13 mouse cellular contexts compared by ENCODE assay signal in genomic region chr4:135282651-135283290, GRCm38 (mm10). TPM values are rescaled to one million over a fixed set of nuclear protein-coding genes. Genes with fewer than 3 reads are reported as not detected.
DNase-seq lines count a peak whose midpoint lies in the region; ATAC-seq and TF ChIP-seq lines count a peak whose summit lies in the region.
"Had no signal": no experiment of that assay in that cellular context is flagged by ENCODE, and none has a peak within 500 bp of the region (broad histone marks: within the 10 kb centered on the region; RNA-seq: fewer than 3 reads in every experiment).

No protein-coding gene starts in this region.

- H3K4me2 ChIP-seq in hindbrain, postnatal 0 days (ENCODE audit: low read depth, low read length) = no peak overlapping the region
- no peak overlapping the region for H3K4me2 ChIP-seq in hindbrain, embryonic 13.5 days
- H3K4me2 ChIP-seq in CH12.LX (ENCODE audit: insufficient read depth, low read depth, poor library complexity, severe bottlenecking) = no peak overlapping the region
- H3K4me2 ChIP-seq: limb, embryonic 13.5 days; midbrain, embryonic 13.5 days had no signal

- no peaks in the 10 kb centered on the region for H3K79me2 ChIP-seq in CH12.LX (replicated peaks; ENCODE audit: control insufficient read depth, extremely low read depth, insufficient read depth, poor library complexity, severe bottlenecking)

- dilution Hi-C loops in CH12.LX (cut with MboI; ENCODE audit: extremely low pct_ligation_motif_present, extremely low pct_unique_long_range_greater_than_20kb, low sequenced_read_pairs) = no loop called here

- in situ Hi-C loops in CH12.LX (cut with MboI; ENCODE audit: low pct_ligation_motif_present, low pct_unique_long_range_greater_than_20kb, low sequenced_read_pairs) = no loop called here

- intact Hi-C loops in left cerebral cortex, adult 2 months (cut with DNase I) = no loop called here

- H3K36me3 ChIP-seq in hindbrain, postnatal 0 days (ENCODE audit: insufficient read depth, low read length) = no peaks in the 10 kb centered on the region
- H3K36me3 ChIP-seq in hindbrain, embryonic 13.5 days = no peaks in the 10 kb centered on the region
- no peaks in the 10 kb centered on the region for H3K36me3 ChIP-seq in CH12.LX (replicated peaks in 1 of 2; ENCODE audit: control insufficient read depth in 1 of 2, insufficient read depth in 1 of 2, low read length in 1 of 2)
- H3K36me3 ChIP-seq: limb, embryonic 13.5 days; midbrain, embryonic 13.5 days had no signal

- no peak for ATAC-seq in hindbrain, postnatal 0 days
- ATAC-seq in hindbrain, embryonic 13.5 days (ENCODE audit: low FRiP score) = no peak
- ATAC-seq: midbrain, embryonic 13.5 days had no signal

- no peak overlapping the region for H3K4me3 ChIP-seq in hindbrain, postnatal 0 days (ENCODE audit: low read length)
- no peak overlapping the region for H3K4me3 ChIP-seq in hindbrain, embryonic 13.5 days
- no peak overlapping the region for H3K4me3 ChIP-seq in CH12.LX (replicated peaks in 1 of 3; ENCODE audit: low read depth in 2 of 3, low read length in 2 of 3, poor library complexity in 1 of 3)
- H3K4me3 ChIP-seq in left cerebral cortex, adult 2 months = no peak overlapping the region
- H3K4me3 ChIP-seq: limb, embryonic 13.5 days; midbrain, embryonic 13.5 days had no signal

- TF ChIP-seq CTCF in hindbrain, postnatal 0 days (IDR thresholded peaks at IDR 0.05; ENCODE audit: low read depth) = no peak
- TF ChIP-seq CTCF in CH12.LX (conservative IDR thresholded peaks at IDR 0.05 in 1 of 2, IDR thresholded peaks at IDR 0.05 in 1 of 2; ENCODE audit: low read depth in 2 of 2, low read length in 2 of 2) = no peak
- TF ChIP-seq CTCF in left cerebral cortex, adult 2 months (IDR thresholded peaks at IDR 0.05) = no peak

- no peak overlapping the region for H3K9ac ChIP-seq in hindbrain, postnatal 0 days (replicated peaks; ENCODE audit: low read length)
- H3K9ac ChIP-seq in hindbrain, embryonic 13.5 days = no peak overlapping the region
- no peak overlapping the region for H3K9ac ChIP-seq in CH12.LX (ENCODE audit: insufficient read depth, low read depth)
- H3K9ac ChIP-seq: limb, embryonic 13.5 days; midbrain, embryonic 13.5 days had no signal

- no peak overlapping the region for H3K27ac ChIP-seq in hindbrain, postnatal 0 days
- H3K27ac ChIP-seq in hindbrain, embryonic 13.5 days = no peak overlapping the region
- no peak overlapping the region for H3K27ac ChIP-seq in CH12.LX (ENCODE audit: insufficient read depth, low read depth)
- H3K27ac ChIP-seq in left cerebral cortex, adult 2 months = no peak overlapping the region
- H3K27ac ChIP-seq: kidney, postnatal 0 days; limb, embryonic 13.5 days; midbrain, embryonic 13.5 days had no signal

- peak; percentile 43 for DNase-seq in hindbrain, postnatal 0 days (ENCODE audit: low spot score)
- DNase-seq in CH12.LX (ENCODE audit: extremely low read depth) = no peak
- peak; percentile 55 for DNase-seq in gastrocnemius, postnatal 25 days
- peak; percentile 64 for DNase-seq in kidney, postnatal 10 days
- no peak for DNase-seq in thymus, adult 18-20 months
- no peak for DNase-seq in spleen, postnatal 14 days (ENCODE audit: low spot score in 2 of 2)
- DNase-seq in left cerebral cortex, adult 2 months (ENCODE audit: extremely low spot score in 1 of 2, low spot score in 2 of 2) = no peak
- DNase-seq: cerebellum, adult 9-11 months; spleen, adult 18-20 months had no signal

- WGBS in hindbrain, postnatal 0 days = 49% methylated on average over 13 of the region's 13 CpGs
- 76% methylated on average over 13 of the region's 13 CpGs for WGBS in hindbrain, embryonic 13.5 days

- 0 out of 2 replicates have a peak, but pooled peaks cover 8% of the 10 kb centered on the region for H3K4me1 ChIP-seq in hindbrain, postnatal 0 days (ENCODE audit: insufficient read depth, low read length)
- H3K4me1 ChIP-seq in hindbrain, embryonic 13.5 days (replicated peaks) = peaks cover 7% of the 10 kb centered on the region
- H3K4me1 ChIP-seq in CH12.LX (ENCODE audit: control insufficient read depth in 1 of 2, insufficient read depth in 2 of 2) = peaks cover 5 to 26% of the 10 kb centered on the region in 2 experiments

- no peak for TF ChIP-seq POLR2A in CH12.LX (IDR thresholded peaks at IDR 0.05; ENCODE audit: low read depth, low read length)

- TF ChIP-seq RAD21 in CH12.LX (IDR thresholded peaks at IDR 0.05; ENCODE audit: low read depth, low read length) = no peak

- no peaks in the 10 kb centered on the region for H3K27me3 ChIP-seq in hindbrain, postnatal 0 days (ENCODE audit: insufficient read depth, low read length)
- no peaks in the 10 kb centered on the region for H3K27me3 ChIP-seq in hindbrain, embryonic 13.5 days
- no peaks in the 10 kb centered on the region for H3K27me3 ChIP-seq in CH12.LX (replicated peaks)
- H3K27me3 ChIP-seq: midbrain, embryonic 13.5 days had no signal

- TF ChIP-seq EP300 in CH12.LX (IDR thresholded peaks at IDR 0.05; ENCODE audit: low read length) = no peak

- H3K9me3 ChIP-seq in hindbrain, postnatal 0 days (ENCODE audit: low read length) = no peaks in the 10 kb centered on the region
- no peaks in the 10 kb centered on the region for H3K9me3 ChIP-seq in hindbrain, embryonic 13.5 days
- H3K9me3 ChIP-seq in CH12.LX (replicated peaks; ENCODE audit: low read length) = peaks cover 2% of the 10 kb centered on the region
- H3K9me3 ChIP-seq: limb, embryonic 13.5 days; midbrain, embryonic 13.5 days had no signal

TF ChIP-seq in CH12.LX, 34 proteins besides CTCF, POLR2A, EP300 and RAD21:
- TF ChIP-seq SMC3 (IDR thresholded peaks at IDR 0.05; ENCODE audit: low read depth, low read length) = no peak
- 0 out of 2 replicates have a peak, but pooled peaks have one; percentile 15 for TF ChIP-seq ZNF384 (IDR thresholded peaks at IDR 0.05; ENCODE audit: low read depth, low read length)

RNA-seq across cellular contexts. Expression of gene Clic4, which starts 10.2 kb away (rescaled TPM):
- total RNA-seq in hindbrain, postnatal 0 days (2014; rRNA removed) = 64.7 and 70.1 TPM in 2 replicates
- 57.1 and 59.7 TPM in 2 replicates for polyA plus RNA-seq in hindbrain, postnatal 0 days (2015; fragmentation: Nextera tagmentation; extraction: Ambion mirVana)
- polyA plus RNA-seq in hindbrain, embryonic 13.5 days (2015; fragmentation: Nextera tagmentation; extraction: Ambion mirVana) = 83.5 and 84.7 TPM in 2 replicates
- total RNA-seq in CH12.LX (2012; rRNA removed) (124 and 154 TPM in 2 replicates), CH12.LX (2014; rRNA removed) (182 and 199 TPM in 2 replicates)
- 198 and 214 TPM in 2 replicates for polyA plus RNA-seq in CH12.LX (2012; ENCODE audit: insufficient read length, low read depth)
- total RNA-seq in gastrocnemius, postnatal 25 days (2021) = 10 to 100 TPM; 28.6 to 38.0 TPM
- total RNA-seq in left cerebral cortex, adult 2 months (2021) = 10 to 100 TPM; 29.5 to 34.3 TPM

Comparison
In these comparisons a context has a peak if more than half of its experiments do, and no peak if none do; other contexts are left out.
1. DNase-seq: peak in hindbrain, postnatal 0 days (single experiment), gastrocnemius, postnatal 25 days (single experiment) and kidney, postnatal 10 days (single experiment); none in CH12.LX (single experiment), thymus, adult 18-20 months (0 of 2), spleen, postnatal 14 days (0 of 2) and left cerebral cortex, adult 2 months (0 of 2).